Mouse (Mus musculus) layer of hippocampus, postnatal 10 days (tissue): ENCODE data around the gene Zfp759. TPM values are rescaled to one million over a fixed set of nuclear protein-coding genes. Genes with fewer than 3 reads are reported as not detected.

Experiments
- total RNA-seq, 2 experiments: library from RNA; stranded (reverse); gene quantifications; 2 replicates each; pipeline ENCODE4 v1.2.3; 2021

Zfp759 gene
- total RNA-seq, 2 experiments from 2014 or later: 7.5 to 10.2 TPM

Other genes with a start within 250 kb of the Zfp759 start
- 1 to 10 TPM; 2.4 to 3.0 TPM for gene Gm10767, start 216.7 kb upstream of the Zfp759 start, total RNA-seq
- 1 to 10 TPM; 5.1 to 5.9 TPM for gene Zfp712, start 60.5 kb upstream of the Zfp759 start, total RNA-seq
- 1 to 10 TPM; 2.9 to 4.1 TPM for gene Zfp708, start 23.7 kb upstream of the Zfp759 start, total RNA-seq
- 1 to 10 TPM; 1.6 to 1.7 TPM for gene Gm28557, start 13.1 kb upstream of the Zfp759 start, total RNA-seq
- under 1 TPM; 0.25 to 0.30 TPM for gene Rslcan18, start 5.4 kb upstream of the Zfp759 start, total RNA-seq
- 1 to 10 TPM; 5.6 to 7.1 TPM for gene Rsl1, start 51.5 kb downstream of the Zfp759 start, total RNA-seq
- gene Zfp455, start 72.8 kb downstream of the Zfp759 start, total RNA-seq: 1 to 10 TPM; 2.6 to 2.8 TPM
- gene Zfp458, start 156.8 kb downstream of the Zfp759 start, total RNA-seq: 10 to 100 TPM; 18.3 to 21.5 TPM
- 1 to 10 TPM; 5.3 TPM for gene Zfp457, start 184.8 kb downstream of the Zfp759 start, total RNA-seq
- gene Zfp595, start 210.9 kb downstream of the Zfp759 start, total RNA-seq: 1 to 10 TPM; 2.6 to 3.2 TPM
- gene Gm28044, start 238.9 kb downstream of the Zfp759 start, total RNA-seq: 1 to 10 TPM; 1.1 to 1.2 TPM
- under 1 TPM; 0.66 to 0.91 TPM for gene Zfp953, start 238.9 kb downstream of the Zfp759 start, total RNA-seq